Mouse (Mus musculus) spleen, adult 2 months (tissue): ENCODE measurements around the gene Gimd1.

Source experiments
- CTCF ChIP-seq: fragments of 200-500 bp; IDR thresholded peaks from 2 replicates; pipeline ENCODE4 v1.5.1; 2011; ENCODE audit warnings: mild to moderate bottlenecking, inconsistent platforms; ENCODE audit not compliant: insufficient read depth, insufficient read length, insufficient replicate concordance; ENCODE audit errors: extremely low read depth
- POLR2A ChIP-seq: fragments of 200-500 bp; IDR thresholded peaks from 2 replicates; pipeline ENCODE4 v1.6.1; 2011; ENCODE audit warnings: low read depth, low read length, inconsistent platforms

- no peak for TF ChIP-seq CTCF
- TF ChIP-seq POLR2A, result no peak
These were observed 3.6 kb downstream of the Gimd1 start for GRCm38 (mm10) chr3:132633261-132633660.
